Mouse (Mus musculus) MEL-GATA-1-ER (cell line): ENCODE results near the gene Foxd3.
"Not testable (repeated sequence)": the region's sequence is repeated elsewhere in the genome, so short reads cannot be mapped to it uniquely, and the experiment has no call there.

Source experiments
- DNase-seq: peaks from one replicate; pipeline ENCODE4 v3.0.0-alpha.2; 2012; ENCODE audit warnings: low read depth; ENCODE audit errors: extremely low read depth

The Foxd3 gene

GRCm38 (mm10) chr4:99655937-99656604, at the start of gene Foxd3:
TSS of gene Foxd3 (plus strand) at chr4:99656299.
- no peak for DNase-seq

GRCm38 (mm10) chr4:99612156-99612555, 43.9 kb upstream of the Foxd3 start:
- DNase-seq, result no peak

GRCm38 (mm10) chr4:99612609-99613350, 43.3 kb upstream of the Foxd3 start:
- no peak for DNase-seq

DNA sequence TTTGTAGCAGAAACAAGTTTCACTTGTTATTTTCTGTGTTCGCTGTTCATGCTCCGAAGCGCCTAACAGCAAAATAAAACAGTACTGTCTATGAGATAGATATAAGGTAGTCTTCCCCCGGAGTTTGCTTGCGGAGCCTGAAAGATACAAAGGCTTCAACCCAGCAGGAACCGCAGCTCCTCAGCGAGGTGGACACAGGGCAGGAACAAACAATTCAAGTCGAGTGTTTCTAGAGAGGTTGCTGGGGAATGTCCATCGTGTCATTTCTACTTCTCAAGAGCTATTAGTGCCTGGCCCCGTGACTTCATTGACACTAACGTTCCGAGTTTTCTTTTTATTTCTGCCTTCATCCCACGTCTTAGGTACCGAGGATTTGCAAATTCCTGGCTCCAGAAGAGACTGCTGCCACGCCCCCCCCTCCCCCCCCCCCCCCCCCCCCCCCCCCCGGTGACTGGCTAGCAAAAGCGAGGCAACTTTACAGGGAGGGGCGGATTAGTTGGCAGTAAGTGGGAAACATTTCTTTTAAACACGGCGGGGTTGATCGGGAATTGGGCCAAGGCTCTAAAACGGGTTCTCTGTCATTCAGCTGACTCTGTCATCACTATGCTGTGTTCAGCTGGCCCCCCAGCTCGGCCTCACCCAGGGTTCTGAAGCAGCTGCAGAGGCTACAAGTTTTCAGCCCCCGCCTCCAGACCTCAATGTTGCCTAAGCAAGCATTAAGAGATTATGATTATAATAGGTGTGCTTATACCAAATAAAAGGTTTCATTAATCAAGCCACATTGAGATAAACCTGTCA, 29.9 kb upstream of the Foxd3 start:
- DNase-seq, result no peak

DNA sequence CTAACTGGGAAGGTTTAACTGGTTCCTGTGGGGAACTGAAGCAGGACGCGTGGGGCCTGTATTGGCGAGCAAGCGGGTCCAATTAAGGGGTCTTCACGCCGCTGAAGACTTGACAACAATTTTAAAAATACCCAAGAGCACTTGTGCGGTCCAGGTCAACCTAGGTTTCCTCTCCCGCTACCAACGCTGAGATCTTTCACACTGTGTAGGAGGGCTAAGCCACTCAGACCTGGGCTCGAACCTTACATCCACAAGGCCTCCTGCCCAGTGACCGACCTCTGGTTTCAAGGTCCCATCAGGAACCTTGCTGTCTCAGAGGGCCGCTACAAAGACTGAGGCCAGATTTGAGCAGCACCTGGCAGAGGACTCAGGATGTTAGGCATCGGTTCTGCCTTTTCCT, 29.0 kb upstream of the Foxd3 start:
- no peak for DNase-seq

DNA sequence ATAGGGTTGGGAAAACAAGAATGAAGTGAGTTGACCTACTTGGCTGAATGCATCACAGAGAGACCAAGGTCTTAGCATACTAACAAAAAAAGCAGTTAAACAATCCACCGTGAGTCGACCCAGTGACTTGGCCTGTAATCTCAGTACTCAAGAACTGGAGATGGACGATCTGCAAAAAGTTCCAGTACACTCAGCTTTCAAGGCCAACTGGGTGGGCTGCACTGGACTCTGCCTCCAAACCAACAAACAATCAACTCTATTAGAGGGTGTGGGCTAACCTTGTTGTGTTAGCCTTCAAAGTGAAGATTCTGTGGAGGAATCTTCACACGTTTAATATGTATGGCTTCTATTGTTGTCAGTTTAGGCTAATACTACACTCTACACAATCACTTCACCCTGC, 20.1 kb upstream of the Foxd3 start:
- DNase-seq, result no peak

- DNase-seq, result no peak
Observed at GRCm38 (mm10) chr4:99636711-99637110, 19.4 kb upstream of the Foxd3 start.

DNA sequence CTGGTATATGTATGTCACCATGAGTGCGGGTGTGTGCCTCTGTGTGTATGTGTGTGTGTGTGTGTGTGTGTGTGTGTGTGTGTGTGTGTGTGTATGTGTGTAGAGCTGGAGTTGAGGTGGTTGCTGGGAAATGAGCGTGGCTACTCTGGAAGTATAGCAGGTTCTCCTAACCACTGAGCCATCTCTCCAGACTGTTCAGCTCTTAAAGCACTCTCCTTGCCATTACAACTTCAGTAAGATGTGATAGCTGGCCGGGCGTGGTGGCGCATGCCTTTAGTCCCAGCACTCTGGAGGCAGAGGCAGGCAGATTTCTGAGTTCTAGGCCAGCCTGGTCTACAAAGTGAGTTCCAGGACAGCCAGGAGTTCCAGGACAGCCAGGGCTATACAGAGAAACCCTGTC, 15.5 kb upstream of the Foxd3 start:
- not testable (repeated sequence) for DNase-seq

DNA sequence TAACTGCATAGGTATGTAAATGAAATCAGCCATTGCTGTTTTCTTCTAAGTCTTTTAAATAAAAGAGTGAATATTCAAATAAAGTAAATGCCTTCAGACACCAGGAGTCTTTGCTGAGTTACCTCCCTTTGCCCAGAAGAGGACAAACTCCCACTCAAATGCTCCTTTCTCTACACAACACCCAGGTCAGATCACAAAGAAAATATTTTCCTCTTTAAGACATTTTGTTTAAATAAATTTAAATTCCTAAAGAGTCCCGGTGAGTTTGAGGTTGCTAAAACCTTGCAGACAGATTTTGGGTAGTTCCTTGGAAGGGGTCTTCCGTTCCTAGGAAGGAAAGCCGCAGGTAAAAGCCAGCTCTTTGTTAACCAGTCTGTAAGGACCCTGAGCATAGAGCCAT, 14.2 kb upstream of the Foxd3 start:
- DNase-seq, result no peak

GRCm38 (mm10) chr4:99645560-99645959, 10.5 kb upstream of the Foxd3 start:
- no peak for DNase-seq

GRCm38 (mm10) chr4:99650088-99650944, 5.8 kb upstream of the Foxd3 start:
- DNase-seq, result no peak

DNA sequence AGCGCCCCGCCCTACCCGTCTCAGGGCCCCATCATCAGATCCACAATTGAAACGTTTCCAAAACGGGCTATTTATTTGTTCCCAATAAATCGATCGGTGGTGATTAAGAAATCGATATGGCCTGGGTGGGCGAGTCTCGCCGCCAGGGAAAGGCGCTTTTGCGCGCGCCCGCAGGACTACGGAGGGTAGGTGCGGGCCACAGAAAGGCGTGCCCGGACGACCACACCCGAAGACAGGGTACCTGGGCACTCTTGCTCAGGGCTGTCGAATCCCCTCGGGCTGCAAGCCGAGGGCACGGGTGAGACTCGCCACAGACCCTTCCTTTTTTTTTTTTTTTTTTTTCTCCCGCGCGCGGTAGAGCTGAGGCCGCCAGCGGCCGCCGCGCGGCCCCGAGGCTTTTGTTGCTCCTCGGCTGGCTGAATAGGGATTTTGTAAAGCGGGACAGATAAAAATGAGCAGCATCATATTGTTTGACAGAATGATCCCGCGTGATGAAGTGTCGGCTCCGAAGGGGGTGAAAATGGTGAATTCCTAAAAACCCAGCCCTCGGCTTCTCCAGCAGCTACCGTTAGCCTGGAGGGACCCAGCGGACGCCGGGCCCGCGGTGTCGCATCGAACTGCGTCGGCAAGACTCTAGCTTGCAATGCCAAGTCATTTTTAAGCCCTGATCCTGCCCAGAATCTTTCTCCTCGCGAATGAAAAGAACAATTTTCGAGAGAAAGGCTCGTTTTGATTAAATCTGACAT, 5.0 kb upstream of the Foxd3 start:
- no peak for DNase-seq

DNA sequence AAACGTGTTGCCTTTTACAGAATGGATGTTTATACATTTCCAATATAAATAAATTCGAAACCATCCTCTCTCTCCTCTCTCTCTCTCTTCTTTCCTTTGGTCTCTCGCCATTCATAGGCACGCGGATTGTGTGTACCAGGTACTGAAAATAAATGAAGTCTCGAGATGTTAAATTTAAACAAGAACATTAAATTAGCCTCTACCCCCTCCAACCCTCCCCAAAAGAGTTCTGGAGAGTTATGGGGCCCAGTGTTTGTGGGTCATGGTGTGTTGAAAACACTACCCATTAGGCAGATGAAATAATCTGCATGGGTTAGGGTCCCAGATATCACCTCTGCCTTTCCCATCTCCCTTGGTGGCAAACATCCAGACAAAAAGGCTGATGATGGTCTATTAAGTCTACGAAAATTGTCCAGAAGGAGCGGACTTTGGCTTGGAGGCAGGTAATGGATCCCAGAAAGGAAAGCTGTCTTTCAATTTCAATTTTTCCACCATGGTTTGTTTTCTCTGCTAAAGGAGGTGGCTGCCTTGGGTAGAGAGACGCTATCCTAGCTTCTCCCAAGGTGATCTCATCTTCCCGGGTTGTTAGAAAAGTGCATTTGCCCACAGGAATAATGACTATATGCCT, 4.2 kb upstream of the Foxd3 start:
- no peak for DNase-seq

DNA sequence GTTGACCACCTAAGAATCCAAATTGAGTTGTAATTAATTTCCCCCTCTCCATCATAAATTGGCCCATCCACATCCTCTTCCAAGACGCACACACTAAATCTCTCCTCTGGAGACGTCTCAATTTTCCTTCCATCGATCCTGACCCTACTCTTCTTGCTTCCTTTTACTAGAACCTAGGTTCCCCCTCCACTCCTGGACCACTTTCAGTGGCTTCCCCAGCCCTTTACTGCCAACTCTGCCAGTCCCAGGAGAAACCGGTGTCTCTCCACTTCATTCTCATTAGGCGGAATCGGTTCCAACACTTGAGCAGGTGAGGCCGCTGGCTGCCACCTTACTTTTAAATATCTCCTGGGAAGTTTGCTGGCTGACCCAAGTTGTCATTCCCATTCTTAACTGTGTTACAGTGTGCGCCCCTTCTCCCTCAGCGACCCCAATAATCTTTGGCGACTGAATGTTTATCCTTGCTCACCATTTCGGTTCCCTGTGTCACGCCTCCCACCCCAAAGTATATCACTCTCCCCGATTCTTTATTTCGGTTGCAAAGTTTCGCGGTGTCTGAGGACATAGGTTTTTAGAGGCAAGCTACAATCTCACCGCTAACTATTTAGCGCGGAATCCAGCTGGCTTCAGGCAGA, 3.4 kb upstream of the Foxd3 start:
- no peak for DNase-seq

DNA sequence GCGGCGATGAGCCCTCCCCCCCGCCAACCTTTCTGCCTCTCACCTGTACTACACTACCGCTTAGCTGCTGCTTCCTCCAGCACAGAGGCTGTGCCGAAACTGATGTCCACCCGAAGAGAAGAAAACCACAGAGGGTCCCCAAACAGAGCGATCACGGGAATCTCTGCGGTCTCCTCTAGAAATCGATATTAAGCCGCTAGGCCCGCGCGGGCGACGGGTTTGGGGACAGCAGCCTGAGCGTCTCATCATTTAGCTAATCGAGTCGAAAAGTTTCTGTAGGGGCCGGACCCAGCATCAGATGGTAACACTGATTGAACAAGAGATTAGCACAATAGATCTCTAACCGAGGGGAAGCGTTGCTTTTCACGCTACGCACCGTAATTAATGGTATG, 2.9 kb upstream of the Foxd3 start:
- DNase-seq, result no peak

DNA sequence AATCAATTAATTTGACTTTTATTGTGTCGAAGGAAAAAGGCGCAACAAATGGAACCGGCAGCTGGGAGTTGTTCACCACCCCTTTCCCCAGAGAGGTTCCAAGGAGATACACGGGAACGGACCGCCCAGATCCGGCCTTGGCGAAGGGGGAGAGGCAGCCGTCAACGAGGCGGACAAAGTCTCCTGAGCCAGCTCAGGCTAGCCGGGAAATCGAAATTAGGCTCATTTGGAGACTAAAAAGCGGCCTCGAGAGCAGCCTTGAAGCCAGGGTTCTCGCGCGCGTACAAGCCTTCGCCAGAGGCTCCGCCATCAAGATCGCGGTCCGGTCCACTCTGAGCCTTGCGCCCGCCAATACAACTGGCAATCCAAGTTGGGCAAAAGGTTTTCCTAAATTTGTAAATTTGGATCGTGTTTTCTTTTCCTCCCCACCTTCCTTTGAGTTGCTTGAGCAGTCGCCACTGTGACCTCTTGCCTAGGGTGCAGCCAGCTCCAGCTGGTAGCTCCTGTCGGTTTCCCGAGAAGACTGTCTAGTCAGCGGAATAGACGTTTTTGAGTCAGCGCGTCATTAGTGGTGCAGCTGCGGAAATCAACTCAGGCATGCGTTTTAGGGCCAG, 2.4 kb upstream of the Foxd3 start:
- DNase-seq, result no peak

DNA sequence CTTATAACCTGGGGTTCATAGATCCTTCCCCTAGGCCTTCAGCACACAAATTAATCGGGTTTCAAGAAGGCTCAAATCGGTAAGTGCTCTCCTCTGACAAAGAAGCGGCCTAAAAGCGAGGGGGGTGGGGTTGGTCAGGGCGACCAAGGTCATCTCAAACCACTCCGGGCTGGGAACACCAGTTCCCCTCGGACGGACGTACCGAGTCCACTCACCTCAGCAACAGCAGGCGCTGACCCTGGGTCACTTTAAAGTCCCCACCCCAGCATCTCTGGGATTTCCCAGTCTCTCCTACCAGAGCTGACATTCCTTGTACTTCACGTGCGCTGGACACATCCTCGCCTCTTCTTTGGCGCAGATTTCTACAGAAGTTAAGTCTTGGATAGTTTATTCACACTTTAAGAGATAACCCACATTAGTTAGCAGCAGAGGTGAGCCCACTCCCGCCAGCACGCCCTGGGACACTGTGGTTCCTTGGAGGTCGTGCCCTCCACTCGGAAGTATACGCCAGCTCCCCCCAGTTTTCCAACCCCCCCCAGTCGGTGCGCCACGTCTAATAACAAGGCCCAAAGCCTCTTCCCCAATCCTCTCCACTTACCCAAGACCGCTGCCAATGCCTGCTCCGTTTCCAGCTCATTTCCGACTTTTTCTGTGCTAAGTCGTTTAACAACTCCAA, 1.3 kb upstream of the Foxd3 start:
- DNase-seq, result no peak

DNA sequence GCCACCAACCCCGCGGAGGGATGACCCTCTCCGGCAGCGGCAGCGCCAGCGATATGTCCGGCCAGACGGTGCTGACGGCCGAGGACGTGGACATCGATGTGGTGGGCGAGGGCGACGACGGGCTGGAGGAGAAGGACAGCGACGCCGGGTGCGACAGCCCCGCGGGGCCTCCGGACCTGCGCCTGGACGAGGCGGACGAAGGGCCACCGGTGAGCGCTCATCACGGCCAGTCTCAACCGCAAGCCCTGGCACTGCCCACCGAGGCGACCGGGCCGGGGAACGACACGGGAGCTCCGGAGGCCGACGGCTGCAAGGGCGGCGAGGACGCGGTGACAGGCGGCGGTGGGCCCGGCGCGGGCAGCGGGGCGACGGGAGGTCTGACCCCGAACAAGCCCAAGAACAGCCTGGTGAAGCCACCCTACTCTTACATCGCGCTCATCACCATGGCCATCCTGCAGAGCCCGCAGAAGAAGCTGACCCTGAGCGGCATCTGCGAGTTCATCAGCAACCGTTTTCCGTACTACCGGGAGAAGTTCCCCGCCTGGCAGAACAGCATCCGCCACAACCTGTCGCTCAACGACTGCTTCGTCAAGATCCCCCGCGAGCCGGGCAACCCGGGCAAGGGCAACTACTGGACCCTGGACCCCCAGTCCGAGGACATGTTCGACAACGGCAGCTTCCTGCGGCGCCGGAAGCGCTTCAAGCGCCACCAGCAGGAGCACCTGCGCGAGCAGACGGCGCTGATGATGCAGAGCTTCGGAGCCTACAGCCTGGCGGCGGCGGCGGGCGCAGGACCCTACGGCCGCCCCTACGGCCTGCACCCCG, 718 bp downstream of the Foxd3 start:
- DNase-seq, result no peak
